Comparison of ENCODE assay signal across 19 mouse cellular contexts in the genomic region with DNA sequence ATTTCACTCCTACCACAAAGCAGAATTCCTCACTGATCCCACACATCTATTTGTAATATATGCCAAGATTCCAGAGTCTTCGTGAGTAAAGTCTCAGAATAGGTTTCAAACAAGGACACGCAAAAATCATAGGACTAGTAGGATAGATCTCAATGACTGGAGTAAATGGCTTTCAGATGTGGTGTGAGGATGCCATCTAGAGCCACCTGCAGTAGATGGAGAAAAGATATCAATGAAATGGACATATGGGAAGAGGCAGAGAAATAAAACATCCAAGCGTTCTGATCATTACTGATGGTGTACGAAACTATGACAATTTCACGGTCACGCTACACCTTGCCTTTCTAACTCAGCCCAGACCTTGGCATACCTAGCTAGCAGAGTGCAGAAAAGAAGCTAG.
"Had no signal": no experiment of that assay in that cellular context is flagged by ENCODE, and none has a peak within 500 bp of the region (broad histone marks: within the 10 kb centered on the region; RNA-seq: fewer than 3 reads in every experiment).

No protein-coding gene starts in this region.

- H3K27me3 ChIP-seq: heart, embryonic 12.5 days; hindbrain, embryonic 13.5 days; hindbrain, embryonic 15.5 days; limb, embryonic 12.5 days; liver, embryonic 12.5 days had no signal

- H3K27ac ChIP-seq: heart, embryonic 10.5 days; hindbrain, embryonic 13.5 days; hindbrain, embryonic 15.5 days; hindbrain, postnatal 0 days; limb, embryonic 10.5 days; limb, embryonic 12.5 days; liver, embryonic 12.5 days; liver, embryonic 14.5 days had no signal

- H3K4me2 ChIP-seq: heart, embryonic 12.5 days; hindbrain, embryonic 13.5 days; hindbrain, embryonic 15.5 days; limb, embryonic 12.5 days; liver, embryonic 12.5 days had no signal

- H3K9ac ChIP-seq: heart, embryonic 12.5 days; hindbrain, embryonic 13.5 days; hindbrain, embryonic 15.5 days; limb, embryonic 12.5 days; liver, embryonic 12.5 days; liver, embryonic 14.5 days had no signal

- DNase-seq: gastrocnemius, postnatal 14 days; gastrocnemius, postnatal 36 days; heart, adult 11 months; heart, postnatal 10 days; kidney, adult 11 months; kidney, adult 2 months; kidney, postnatal 10 days; kidney, postnatal 25 days; kidney, postnatal 4 days; liver had no signal

- H3K4me1 ChIP-seq: heart, embryonic 10.5 days; heart, embryonic 12.5 days; hindbrain, embryonic 13.5 days; hindbrain, embryonic 15.5 days; liver, embryonic 12.5 days had no signal

- H3K4me3 ChIP-seq: heart, embryonic 10.5 days; heart, embryonic 12.5 days; hindbrain, embryonic 13.5 days; hindbrain, embryonic 15.5 days; limb, embryonic 10.5 days; limb, embryonic 12.5 days; liver, embryonic 12.5 days had no signal

- H3K9me3 ChIP-seq: heart, embryonic 10.5 days; heart, embryonic 12.5 days; hindbrain, embryonic 13.5 days; hindbrain, embryonic 15.5 days; limb, embryonic 10.5 days; limb, embryonic 12.5 days; liver, embryonic 12.5 days had no signal

- H3K36me3 ChIP-seq: heart, embryonic 10.5 days; heart, embryonic 12.5 days; hindbrain, embryonic 13.5 days; hindbrain, embryonic 15.5 days; limb, embryonic 10.5 days; limb, embryonic 12.5 days; liver, embryonic 12.5 days had no signal
